Mouse (Mus musculus): Measurements from ENCODE around the gene Selenom. TPM values are rescaled to one million over a fixed set of nuclear protein-coding genes. Genes with fewer than 3 reads are reported as not detected.

Gene Selenom
- total RNA-seq (2012; rRNA removed) (29.6 and 33.0 TPM in 2 replicates), total RNA-seq (2014; rRNA removed) (4.9 and 7.1 TPM in 2 replicates), polyA plus RNA-seq (2012; ENCODE audit: insufficient read length, low read depth) (4.1 and 5.5 TPM in 2 replicates)

- Histone ChIP-seq H3K9me3 (replicated peaks; ENCODE audit: low read length) (no peaks in the 10 kb centered on the region), H3K4me3 (replicated peaks in 1 of 3; ENCODE audit: low read depth in 2 of 3, low read length in 2 of 3, poor library complexity in 1 of 3) (peak within 1 kb of the TSS; percentile 45 to 77 (median 69)), H3K27me3 (replicated peaks) (peaks cover 6% of the 10 kb centered on the region), H3K9ac (ENCODE audit: insufficient read depth, low read depth) (peak within 1 kb of the TSS; percentile 54), H3K27ac (ENCODE audit: insufficient read depth, low read depth) (no peak within 1 kb of the TSS), H3K79me2 (replicated peaks; ENCODE audit: control insufficient read depth, extremely low read depth, insufficient read depth, poor library complexity, severe bottlenecking) (no peaks in the 10 kb centered on the region), H3K4me2 (ENCODE audit: insufficient read depth, low read depth, poor library complexity, severe bottlenecking) (peak within 1 kb of the TSS; percentile 76), H3K4me1 (ENCODE audit: control insufficient read depth in 1 of 2, insufficient read depth in 2 of 2) (peaks cover 0 to 6% of the 10 kb centered on the region in 2 experiments; a peak in 1 of 4 replicates), H3K36me3 (replicated peaks in 1 of 2; ENCODE audit: control insufficient read depth in 1 of 2, insufficient read depth in 1 of 2, low read length in 1 of 2) (no peaks in the 10 kb centered on the region)
- DNase-seq (ENCODE audit: extremely low read depth) = peak; percentile 85
- in situ Hi-C loops (cut with MboI; ENCODE audit: low pct_ligation_motif_present, low pct_unique_long_range_greater_than_20kb, low sequenced_read_pairs) = no loop called here
- dilution Hi-C loops (cut with MboI; ENCODE audit: extremely low pct_ligation_motif_present, extremely low pct_unique_long_range_greater_than_20kb, low sequenced_read_pairs) = no loop called here
- TF ChIP-seq NELFE (IDR thresholded peaks at IDR 0.05; ENCODE audit: low read depth, low read length) (peak; percentile 70; the same call in 1 of the 2 replicates), ETS1 (conservative IDR thresholded peaks at IDR 0.05; ENCODE audit: low read depth, low read length) (no peak), MAZ (IDR thresholded peaks at IDR 0.05; ENCODE audit: low read depth, low read length) (peak; percentile 50; the same call in 1 of the 2 replicates), TCF12 (IDR thresholded peaks at IDR 0.05; ENCODE audit: low read depth, low read length) (peak; percentile 73; the same call in 1 of the 2 replicates), MAFK (IDR thresholded peaks at IDR 0.05; ENCODE audit: insufficient replicate concordance, low read length) (no peak), ZMIZ1 (IDR thresholded peaks at IDR 0.05; ENCODE audit: low read depth, low read length) (peak; percentile 72; the same call in 1 of the 2 replicates), RCOR1 (conservative IDR thresholded peaks at IDR 0.05; ENCODE audit: low read depth, low read length) (0 out of 2 replicates have a peak, but pooled peaks have one; percentile 49), E2F4 (IDR thresholded peaks at IDR 0.05; ENCODE audit: insufficient replicate concordance, low read depth, low read length) (no peak), POLR2AphosphoS2 (IDR thresholded peaks at IDR 0.05; ENCODE audit: low read depth, low read length) (no peak), ZC3H11A (IDR thresholded peaks at IDR 0.05; ENCODE audit: low read depth, low read length) (no peak), CTCF (conservative IDR thresholded peaks at IDR 0.05 in 1 of 2, IDR thresholded peaks at IDR 0.05 in 1 of 2; ENCODE audit: low read depth in 2 of 2, low read length in 2 of 2) (peak; percentile 86 to 98), MEF2A (IDR thresholded peaks at IDR 0.05; ENCODE audit: borderline replicate concordance, low read depth, low read length) (no peak), USF1 (IDR thresholded peaks at IDR 0.05; ENCODE audit: low read depth, low read length) (no peak), KAT2A (IDR thresholded peaks at IDR 0.05; ENCODE audit: insufficient replicate concordance, low read length) (no peak), ZKSCAN1 (IDR thresholded peaks at IDR 0.05; ENCODE audit: borderline replicate concordance, low read depth, low read length) (no peak), CHD1 (IDR thresholded peaks at IDR 0.05; ENCODE audit: low read depth, low read length) (no peak), ELF1 (IDR thresholded peaks at IDR 0.05; ENCODE audit: low read depth, low read length) (peak; percentile 72), RAD21 (IDR thresholded peaks at IDR 0.05; ENCODE audit: low read depth, low read length) (peak; percentile 92), CHD2 (IDR thresholded peaks at IDR 0.05; ENCODE audit: low read length) (no peak), USF2 (conservative IDR thresholded peaks at IDR 0.05; ENCODE audit: low read depth, low read length) (no peak), SMC3 (IDR thresholded peaks at IDR 0.05; ENCODE audit: low read depth, low read length) (peak; percentile 93), UBTF (IDR thresholded peaks at IDR 0.05; ENCODE audit: low read depth, low read length) (0 out of 2 replicates have a peak, but pooled peaks have one; percentile 56), HCFC1 (IDR thresholded peaks at IDR 0.05; ENCODE audit: low read depth, low read length) (no peak), TBP (conservative IDR thresholded peaks at IDR 0.05; ENCODE audit: low read depth, low read length) (0 out of 2 replicates have a peak, but pooled peaks have one; percentile 23), NRF1 (IDR thresholded peaks at IDR 0.05; ENCODE audit: low read depth, low read length) (peak; percentile 49; the same call in 1 of the 2 replicates), BHLHE40 (IDR thresholded peaks at IDR 0.05; ENCODE audit: low read depth, low read length) (peak; percentile 37; the same call in 1 of the 2 replicates), MYC (IDR thresholded peaks at IDR 0.05; ENCODE audit: low read depth, low read length) (no peak), JUND (conservative IDR thresholded peaks at IDR 0.05; ENCODE audit: low read depth, low read length) (no peak), JUN (IDR thresholded peaks at IDR 0.05; ENCODE audit: insufficient read depth, low read depth, low read length) (no peak), MXI1 (IDR thresholded peaks at IDR 0.05; ENCODE audit: low read depth, low read length) (peak; percentile 34; the same call in 1 of the 2 replicates), POLR2A (IDR thresholded peaks at IDR 0.05; ENCODE audit: low read depth, low read length) (peak; percentile 73; the same call in 1 of the 2 replicates), PAX5 (IDR thresholded peaks at IDR 0.05; ENCODE audit: low read length) (peak; percentile 49; the same call in 1 of the 2 replicates), GABPA (IDR thresholded peaks at IDR 0.05; ENCODE audit: insufficient replicate concordance, low read depth, low read length) (no peak), MAX (IDR thresholded peaks at IDR 0.05; ENCODE audit: low read length) (peak; percentile 26; the same call in 1 of the 2 replicates), EP300 (IDR thresholded peaks at IDR 0.05; ENCODE audit: low read length) (no peak), SIN3A (IDR thresholded peaks at IDR 0.05; ENCODE audit: low read length) (no peak), IRF4 (IDR thresholded peaks at IDR 0.05; ENCODE audit: low read depth, low read length) (peak; percentile 30), ZNF384 (IDR thresholded peaks at IDR 0.05; ENCODE audit: low read depth, low read length) (no peak)
These were observed at the start of gene Selenom for GRCm38 (mm10) chr11:3514529-3515054. TSS of gene Selenom (plus strand) at chr11:3514684.

Data from CH12.LX (cell line).